Mouse (Mus musculus) MEL (cell line): Measurements from ENCODE around the gene Tex28. TPM values are rescaled to one million over a fixed set of nuclear protein-coding genes. Genes with fewer than 3 reads are reported as not detected.

Experiments used
- DNase-seq: peaks from one replicate; pipeline ENCODE4 v3.0.0; 2011; ENCODE audit warnings: low read depth, low spot score
- H3K27ac ChIP-seq: 2 replicates; pipeline ENCODE4 v1.5.1; 2012; ENCODE audit warnings: low read depth, mild to moderate bottlenecking, control low read depth, low read length, moderate library complexity; ENCODE audit not compliant: control insufficient read depth
- H3K27me3 ChIP-seq, 2 experiments: fragments of 150-350 bp in 1 of 2; sonication (generic) in 1 of 2; 2 replicates each; pipeline ENCODE4 v1.6.1; 2012; ENCODE audit warnings: low read length in 2 of 2, mild to moderate bottlenecking in 2 of 2, improper control_type of control experiment in 1 of 2, moderate library complexity in 1 of 2; ENCODE audit not compliant: insufficient read depth in 2 of 2, control insufficient read depth in 1 of 2
- H3K36me3 ChIP-seq, 2 experiments: 2 replicates each; pipeline ENCODE4 v1.6.1; 2012 to 2014; ENCODE audit warnings: low read length in 2 of 2, improper control_type of control experiment in 1 of 2, inconsistent platforms in 1 of 2, mild to moderate bottlenecking in 1 of 2; ENCODE audit not compliant: insufficient read depth in 2 of 2, control insufficient read depth in 1 of 2
- H3K4me1 ChIP-seq, 2 experiments: fragments of 150-350 bp in 1 of 2; sonication (generic) in 1 of 2; 2 replicates each; pipeline ENCODE4 v1.6.1; 2012; ENCODE audit warnings: low read length in 2 of 2, improper control_type of control experiment in 1 of 2, mild to moderate bottlenecking in 1 of 2; ENCODE audit not compliant: insufficient read depth in 2 of 2, control insufficient read depth in 1 of 2
- H3K4me3 ChIP-seq, 2 experiments: fragments of 150-350 bp in 1 of 2; sonication (generic) in 1 of 2; 2 replicates each; pipeline ENCODE4 v1.5.1; 2012; ENCODE audit warnings: low read depth in 2 of 2, low read length in 2 of 2, mild to moderate bottlenecking in 2 of 2, moderate library complexity in 2 of 2, control low read depth in 1 of 2, improper control_type of control experiment in 1 of 2; ENCODE audit not compliant: control insufficient read depth in 1 of 2, insufficient read depth in 1 of 2
- H3K79me2 ChIP-seq: 2 replicates; pipeline ENCODE4 v1.6.1; 2012; ENCODE audit warnings: mild to moderate bottlenecking, low read length, moderate library complexity; ENCODE audit not compliant: control insufficient read depth, poor library complexity, insufficient read depth
- H3K9ac ChIP-seq: 2 replicates; pipeline ENCODE4 v1.6.1; 2012; ENCODE audit warnings: low read depth, mild to moderate bottlenecking, control low read depth, low read length, moderate library complexity; ENCODE audit not compliant: control insufficient read depth, poor library complexity, severe bottlenecking
- H3K9me3 ChIP-seq: fragments of 150-350 bp; sonication (generic); replicated peaks from 2 replicates; pipeline ENCODE4 v1.6.1; 2012; ENCODE audit warnings: mild to moderate bottlenecking, low read length, improper control_type of control experiment, moderate library complexity; ENCODE audit not compliant: insufficient read depth
- BHLHE40 ChIP-seq: IDR thresholded peaks from 2 replicates; pipeline ENCODE4 v1.6.1; 2012; ENCODE audit warnings: low read depth, mild to moderate bottlenecking, inconsistent platforms, low read length, improper control_type of control experiment, borderline replicate concordance
- CHD2 ChIP-seq: IDR thresholded peaks from 2 replicates; pipeline ENCODE4 v1.6.1; 2011; ENCODE audit warnings: low read length, improper control_type of control experiment
- E2F4 ChIP-seq: IDR thresholded peaks from 2 replicates; pipeline ENCODE4 v1.6.1; 2011; ENCODE audit warnings: low read depth, low read length, improper control_type of control experiment, borderline replicate concordance
- EP300 ChIP-seq, 2 experiments: IDR thresholded peaks; 2 replicates each; pipeline ENCODE4 v1.6.1; 2011; ENCODE audit warnings: improper control_type of control experiment in 2 of 2, low read length in 2 of 2, low read depth in 1 of 2, mild to moderate bottlenecking in 1 of 2
- GABPA ChIP-seq: IDR thresholded peaks from 2 replicates; pipeline ENCODE4 v1.6.1; 2012; ENCODE audit warnings: low read depth, mild to moderate bottlenecking, inconsistent platforms, low read length, improper control_type of control experiment, moderate library complexity
- GATA1 ChIP-seq: IDR thresholded peaks from 2 replicates; pipeline ENCODE4 v1.6.1; 2011; ENCODE audit warnings: low read depth, low read length, improper control_type of control experiment
- HCFC1 ChIP-seq: IDR thresholded peaks from 2 replicates; pipeline ENCODE4 v1.6.1; 2012; ENCODE audit warnings: low read depth, mild to moderate bottlenecking, inconsistent platforms, low read length, improper control_type of control experiment, moderate library complexity
- JUND ChIP-seq: IDR thresholded peaks from 2 replicates; pipeline ENCODE4 v1.6.1; 2011; ENCODE audit warnings: low read depth, mild to moderate bottlenecking, improper control_type of control experiment, low read length
- KAT2A ChIP-seq: conservative IDR thresholded peaks from 2 replicates; pipeline ENCODE4 v1.6.1; 2012; ENCODE audit warnings: low read depth, low read length, improper control_type of control experiment, inconsistent platforms
- MAFK ChIP-seq: IDR thresholded peaks from 2 replicates; pipeline ENCODE4 v1.6.1; 2011; ENCODE audit warnings: low read depth, mild to moderate bottlenecking, low read length, improper control_type of control experiment, borderline replicate concordance
- MAZ ChIP-seq: IDR thresholded peaks from 2 replicates; pipeline ENCODE4 v1.6.1; 2012; ENCODE audit warnings: low read depth, mild to moderate bottlenecking, inconsistent platforms, low read length, improper control_type of control experiment
- MXI1 ChIP-seq: IDR thresholded peaks from 2 replicates; pipeline ENCODE4 v1.6.1; 2011; ENCODE audit warnings: mild to moderate bottlenecking, low read depth, low read length, improper control_type of control experiment
- MYB ChIP-seq: IDR thresholded peaks from 2 replicates; pipeline ENCODE4 v1.6.1; 2011; ENCODE audit warnings: mild to moderate bottlenecking, low read depth, low read length, improper control_type of control experiment
- MYC ChIP-seq: IDR thresholded peaks from 2 replicates; pipeline ENCODE4 v1.6.1; 2011; ENCODE audit warnings: low read depth, mild to moderate bottlenecking, low read length, improper control_type of control experiment, moderate library complexity
- NELFE ChIP-seq: IDR thresholded peaks from 2 replicates; pipeline ENCODE4 v1.6.1; 2011; ENCODE audit warnings: low read depth, low read length, improper control_type of control experiment
- NRF1 ChIP-seq: IDR thresholded peaks from 2 replicates; pipeline ENCODE4 v1.6.1; 2014; ENCODE audit warnings: low read depth, mild to moderate bottlenecking, inconsistent platforms, low read length, improper control_type of control experiment, moderate library complexity; ENCODE audit not compliant: poor library complexity, insufficient read depth, severe bottlenecking
- POLR2A ChIP-seq, 2 experiments: IDR thresholded peaks; 2 replicates each; pipeline ENCODE4 v1.6.1; 2011 to 2012; ENCODE audit warnings: low read length in 2 of 2, mild to moderate bottlenecking in 2 of 2, control low read depth in 1 of 2, improper control_type of control experiment in 1 of 2, low read depth in 1 of 2, moderate library complexity in 1 of 2; ENCODE audit not compliant: control insufficient read depth in 1 of 2, insufficient read depth in 1 of 2, poor library complexity in 1 of 2
- POLR2AphosphoS2 ChIP-seq: IDR thresholded peaks from 2 replicates; pipeline ENCODE4 v1.6.1; 2011; ENCODE audit warnings: low read length, improper control_type of control experiment
- RAD21 ChIP-seq: IDR thresholded peaks from 2 replicates; pipeline ENCODE4 v1.6.1; 2011; ENCODE audit warnings: mild to moderate bottlenecking, low read depth, low read length, improper control_type of control experiment
- RCOR1 ChIP-seq: IDR thresholded peaks from 2 replicates; pipeline ENCODE4 v1.6.1; 2012; ENCODE audit warnings: low read depth, mild to moderate bottlenecking, inconsistent platforms, low read length, improper control_type of control experiment
- TAL1 ChIP-seq: IDR thresholded peaks from 2 replicates; pipeline ENCODE4 v1.6.1; 2012; ENCODE audit warnings: mild to moderate bottlenecking, inconsistent platforms, low read length, moderate library complexity, mixed read lengths
- USF1 ChIP-seq: IDR thresholded peaks from 2 replicates; pipeline ENCODE4 v1.6.1; 2014; ENCODE audit warnings: low read depth, mild to moderate bottlenecking, inconsistent platforms, low read length, improper control_type of control experiment, moderate library complexity
- ZC3H11A ChIP-seq: IDR thresholded peaks from 2 replicates; pipeline ENCODE4 v1.6.1; 2012; ENCODE audit warnings: low read depth, mild to moderate bottlenecking, inconsistent platforms, low read length, improper control_type of control experiment
- polyA plus RNA-seq, 2 experiments: library from polyadenylated mRNA; stranded (reverse) in 1 of 2; unstranded in 1 of 2; fragments of >175 nt in 1 of 2; fragments of >200 nt in 1 of 2; gene quantifications; 2 replicates each; pipeline versions ENCODE4 v1.2.1 to v1.2.4; 2012; ENCODE audit warnings: low replicate concordance in 2 of 2, low read depth in 1 of 2; ENCODE audit not compliant: insufficient read length in 2 of 2, insufficient read depth in 1 of 2, missing spikeins in 1 of 2
- total RNA-seq: library from RNA; depleted of rRNA; stranded (reverse); fragments of 300-350 nt; gene quantifications from 2 replicates; pipeline ENCODE4 v1.2.3, GENCODE M21; 2012; rRNA removed

Tex28 gene
- total RNA-seq (not detected in 2 replicates), polyA plus RNA-seq (not detected)

GRCm38 (mm10) chrX:74167738-74168137, at the start of gene Tex28:
Gene Tex28 (minus strand): TSS chrX:74167838.
- H3K9ac ChIP-seq, result no peak within 1 kb of the TSS
- TF ChIP-seq MYB (no peak), RAD21 (no peak), MAZ (no peak), NELFE (no peak), MYC (no peak), RCOR1 (no peak), MAFK (no peak), USF1 (no peak), GABPA (no peak), EP300 (IDR thresholded peaks at IDR 0.05; ENCODE audit: low read depth in 1 of 2, low read length in 2 of 2) (no peak), POLR2A (IDR thresholded peaks at IDR 0.05; ENCODE audit: control insufficient read depth in 1 of 2, insufficient read depth in 1 of 2, low read depth in 1 of 2, low read length in 2 of 2, poor library complexity in 1 of 2) (no peak), BHLHE40 (no peak), POLR2AphosphoS2 (no peak), CHD2 (no peak)
- TF ChIP-seq, all 39 proteins: peak for 0
- DNase-seq, result no peak
- Histone ChIP-seq H3K27me3 (peaks cover 2% of the 10 kb centered on the region in 2 experiments; a peak in 2 of 4 replicates), H3K79me2 (no peaks in the 10 kb centered on the region), H3K36me3 (no peaks in the 10 kb centered on the region), H3K27ac (no peak within 1 kb of the TSS), H3K9me3 (no peaks in the 10 kb centered on the region), H3K4me1 (no peaks in the 10 kb centered on the region), H3K4me3 (no peak within 1 kb of the TSS)

DNA sequence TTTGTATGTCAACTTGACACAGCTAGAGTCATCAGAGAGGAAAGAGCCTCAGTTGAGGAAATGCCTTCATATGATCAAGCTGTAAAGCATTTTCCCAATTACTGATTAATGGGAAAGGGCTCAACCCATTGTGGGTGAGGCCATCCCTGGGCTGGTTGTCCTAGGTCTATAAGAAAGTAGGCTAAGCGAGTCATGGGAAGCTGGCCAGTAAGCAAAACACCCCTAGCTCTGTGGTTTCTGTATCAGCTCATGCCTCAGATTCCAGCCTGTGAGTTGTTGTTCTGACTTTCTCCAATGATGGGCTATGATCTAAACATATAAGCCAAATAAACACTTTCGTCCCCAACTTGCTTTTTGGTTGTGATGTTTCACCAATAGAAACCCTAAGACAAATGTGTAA, 35.9 kb upstream of the Tex28 start:
- Histone ChIP-seq H3K4me1 (no peaks in the 10 kb centered on the region), H3K9me3 (no peaks in the 10 kb centered on the region)
- TF ChIP-seq JUND (no peak), HCFC1 (no peak), ZC3H11A (no peak), TAL1 (no peak), MAZ (no peak), GATA1 (no peak), MXI1 (no peak), KAT2A (no peak), GABPA (no peak), POLR2AphosphoS2 (no peak), POLR2A (IDR thresholded peaks at IDR 0.05; ENCODE audit: control insufficient read depth in 1 of 2, insufficient read depth in 1 of 2, low read depth in 1 of 2, low read length in 2 of 2, poor library complexity in 1 of 2) (no peak), EP300 (IDR thresholded peaks at IDR 0.05; ENCODE audit: low read depth in 1 of 2, low read length in 2 of 2) (no peak), E2F4 (no peak), NRF1 (no peak), RCOR1 (no peak), MAFK (no peak)
- TF ChIP-seq, all 39 proteins: peak for 0
- Histone ChIP-seq H3K9ac (no peak overlapping the region), H3K4me3 (no peak overlapping the region), H3K27me3 (no peaks in the 10 kb centered on the region), H3K36me3 (no peaks in the 10 kb centered on the region), H3K79me2 (no peaks in the 10 kb centered on the region), H3K27ac (no peak overlapping the region)
- DNase-seq, result no peak
